Mouse (Mus musculus) small intestine, adult 2 months (tissue): Measurements from ENCODE around the gene Lrba.

ENCODE experiments used
- CTCF ChIP-seq: fragments of 200-500 bp; IDR thresholded peaks from 2 replicates; pipeline ENCODE4 v1.5.1; 2012; ENCODE audit warnings: low read depth, mild to moderate bottlenecking, control low read depth, inconsistent platforms, low read length, moderate library complexity, mixed read lengths; ENCODE audit not compliant: insufficient replicate concordance, insufficient read length; ENCODE audit errors: extremely low read depth
- POLR2A ChIP-seq: fragments of 200-500 bp; IDR thresholded peaks from 2 replicates; pipeline ENCODE4 v1.6.1; 2012; ENCODE audit warnings: low read depth, mild to moderate bottlenecking, control low read depth, inconsistent platforms, low read length, moderate library complexity

DNA sequence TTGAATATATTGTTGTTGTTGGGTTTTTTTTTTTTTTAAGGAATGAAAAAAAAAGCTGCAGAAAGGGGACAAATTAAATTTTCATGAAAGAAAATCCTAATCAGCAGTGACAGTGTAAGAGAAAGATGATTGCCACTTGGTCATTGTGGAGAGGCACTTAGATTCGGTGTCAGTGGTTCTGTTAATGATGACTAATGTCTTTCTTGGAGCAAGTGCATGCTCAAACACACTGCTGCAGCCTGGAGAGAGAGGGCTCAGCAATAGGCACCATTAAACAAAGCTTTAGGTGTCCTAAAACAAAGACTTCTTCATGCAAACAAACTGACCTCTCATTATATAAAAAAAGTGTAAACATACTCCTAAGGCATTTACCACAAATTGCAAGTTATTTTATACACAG lies 334.5 kb downstream of the Lrba start:
- no peak for TF ChIP-seq CTCF
- no peak for TF ChIP-seq POLR2A
